In the genomic region with DNA sequence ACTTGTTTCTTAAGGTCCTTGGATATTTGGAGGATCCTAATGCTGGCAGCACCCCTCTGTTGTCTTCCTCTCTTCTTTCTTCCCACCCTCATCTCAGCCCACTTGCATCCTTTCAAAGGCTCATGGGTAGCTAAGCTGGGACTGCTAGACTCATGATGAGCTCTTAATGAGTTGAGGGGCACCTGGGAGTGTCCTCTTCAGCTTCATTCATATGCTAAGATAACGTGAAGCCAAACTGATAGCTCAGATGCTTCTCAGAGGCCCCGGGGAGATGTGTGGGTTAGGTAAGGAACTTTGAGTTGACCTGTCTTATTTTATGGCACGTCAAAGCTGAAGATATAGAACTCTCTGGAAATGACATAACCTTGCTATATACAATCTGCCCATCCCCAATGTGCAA, we compare ENCODE assay signal across 29 mouse cellular contexts.
"Had no signal": no experiment of that assay in that cellular context is flagged by ENCODE, and none has a peak within 500 bp of the region (broad histone marks: within the 10 kb centered on the region; RNA-seq: fewer than 3 reads in every experiment).

No protein-coding gene starts in this region.

- DNase-seq: heart, postnatal 10 days; heart, postnatal 14 days; heart, postnatal 36 days; heart, postnatal 4 days; kidney, adult 11 months; kidney, adult 18-20 months; kidney, adult 2 months; kidney, adult 8-10 months; kidney, adult 9 months; kidney, postnatal 10 days; kidney, postnatal 14 days; kidney, postnatal 36 days; kidney, postnatal 4 days; layer of hippocampus, adult 9-11 months; layer of hippocampus, postnatal 36 days had no signal

- H3K4me3 ChIP-seq: heart, embryonic 12.5 days; heart, embryonic 13.5 days; heart, embryonic 15.5 days; hindbrain, embryonic 10.5 days; hindbrain, embryonic 12.5 days; hindbrain, embryonic 13.5 days; hindbrain, embryonic 15.5 days; intestine, embryonic 15.5 days; kidney, embryonic 15.5 days; layer of hippocampus, adult 2 months; left cerebral cortex, adult 2 months had no signal

- H3K27ac ChIP-seq: heart, embryonic 13.5 days; heart, embryonic 15.5 days; hindbrain, embryonic 10.5 days; hindbrain, embryonic 12.5 days; hindbrain, embryonic 13.5 days; hindbrain, embryonic 14.5 days; hindbrain, embryonic 15.5 days; hindbrain, postnatal 0 days; intestine, embryonic 15.5 days; kidney, embryonic 15.5 days; kidney, postnatal 0 days; layer of hippocampus, adult 2 months; left cerebral cortex, adult 2 months had no signal
